Mouse (Mus musculus): ENCODE results near the gene Myh7b. TPM values are rescaled to one million over a fixed set of nuclear protein-coding genes. Genes with fewer than 3 reads are reported as not detected.
A peak's percentile ranks its signal among the peaks of the same experiment; 100 is the strongest.

The Myh7b gene
- polyA plus RNA-seq, 1 experiment from 2014 or later: 0.53 TPM

GRCm38 (mm10) chr2:155611834-155612550 lies 980 bp downstream of the Myh7b start:
- Histone ChIP-seq H3K4me1 (peaks cover 20% of the 10 kb centered on the region), H3K9me3 (replicated peaks) (no peaks in the 10 kb centered on the region), H3K27ac (replicated peaks) (no peak overlapping the region), H3K4me3 (no peak overlapping the region), H3K27me3 (ENCODE audit: low read depth, poor library complexity, severe bottlenecking) (peaks cover 27% of the 10 kb centered on the region), H3K36me3 (no peaks in the 10 kb centered on the region)
- WGBS: 90% methylated on average over 9 of the region's 9 CpGs
- no peak for DNase-seq (ENCODE audit: low spot score)

- WGBS: 4% methylated on average over 20 of the region's 20 CpGs
- Histone ChIP-seq H3K9me3 (replicated peaks) (no peaks in the 10 kb centered on the region), H3K36me3 (no peaks in the 10 kb centered on the region), H3K4me1 (peaks cover 20% of the 10 kb centered on the region), H3K4me3 (peak overlapping the region; percentile 50), H3K27me3 (ENCODE audit: low read depth, poor library complexity, severe bottlenecking) (peaks cover 27% of the 10 kb centered on the region), H3K27ac (replicated peaks) (peak overlapping the region; percentile 64)
- peak; percentile 45 for DNase-seq (ENCODE audit: low spot score)
Measured at GRCm38 (mm10) chr2:155613326-155613755, 2.3 kb downstream of the Myh7b start.

GRCm38 (mm10) chr2:155613953-155614352 lies 2.9 kb downstream of the Myh7b start:
- Histone ChIP-seq H3K27ac (replicated peaks) (no peak overlapping the region), H3K9me3 (replicated peaks) (no peaks in the 10 kb centered on the region), H3K27me3 (ENCODE audit: low read depth, poor library complexity, severe bottlenecking) (peaks cover 27% of the 10 kb centered on the region), H3K4me1 (peaks cover 20% of the 10 kb centered on the region), H3K36me3 (no peaks in the 10 kb centered on the region), H3K4me3 (peak overlapping the region; percentile 50; the same call in 1 of the 2 replicates)
- DNase-seq (ENCODE audit: low spot score): no peak
- 74% methylated on average over 8 of the region's 8 CpGs for WGBS

DNA sequence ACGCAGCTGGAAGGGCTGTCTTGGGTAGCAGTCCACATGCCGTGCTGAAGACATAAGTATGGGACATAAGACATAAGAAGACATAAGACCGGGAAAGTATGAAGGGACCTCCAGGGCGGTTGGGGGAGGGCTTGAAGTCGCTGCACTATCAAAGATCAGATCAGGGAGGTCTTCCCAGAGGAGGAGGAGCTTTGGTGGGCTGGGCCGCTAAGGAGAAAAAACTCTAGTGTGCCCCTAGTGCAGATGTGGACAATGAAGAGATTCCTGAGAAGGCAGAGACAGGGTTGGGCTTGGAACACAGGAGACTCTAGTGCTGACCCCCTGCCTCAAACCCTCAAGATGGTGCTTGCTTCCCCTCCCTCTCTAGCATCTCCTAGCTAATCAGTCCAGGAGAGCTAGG lies 6.0 kb downstream of the Myh7b start:
- no peak overlapping the region for H3K27ac ChIP-seq (replicated peaks)
- no peak for DNase-seq (ENCODE audit: low spot score)
- no peaks in the 10 kb centered on the region for H3K36me3 ChIP-seq
- H3K9me3 ChIP-seq (replicated peaks): no peaks in the 10 kb centered on the region
- H3K27me3 ChIP-seq (ENCODE audit: low read depth, poor library complexity, severe bottlenecking): peaks cover 30% of the 10 kb centered on the region
- H3K4me1 ChIP-seq: peaks cover 20% of the 10 kb centered on the region
- no peak overlapping the region for H3K4me3 ChIP-seq
- 58% methylated on average over 6 of the region's 6 CpGs for WGBS

DNA sequence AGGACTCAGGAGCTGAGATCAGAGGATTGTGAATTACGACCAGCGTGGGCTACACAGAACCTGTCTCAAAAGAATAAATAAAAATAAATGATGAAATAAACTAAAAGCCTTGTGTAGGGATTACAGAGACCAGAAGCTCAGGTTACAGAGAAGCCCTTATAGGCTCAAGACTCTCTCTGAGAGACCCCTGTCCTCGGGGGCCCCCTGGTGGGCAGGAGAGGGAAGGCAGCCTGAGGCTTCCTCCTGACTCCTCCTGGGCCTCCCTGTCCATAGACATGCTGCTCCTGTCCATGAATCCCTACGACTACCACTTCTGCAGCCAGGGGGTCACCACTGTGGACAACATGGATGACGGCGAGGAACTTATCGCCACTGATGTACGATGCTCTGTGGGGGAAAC lies 8.8 kb downstream of the Myh7b start:
- peaks cover 22% of the 10 kb centered on the region; the same call in 1 of the 2 replicates for H3K27me3 ChIP-seq (ENCODE audit: low read depth, poor library complexity, severe bottlenecking)
- H3K4me3 ChIP-seq: no peak overlapping the region
- peak; percentile 87 for DNase-seq (ENCODE audit: low spot score)
- H3K36me3 ChIP-seq: no peaks in the 10 kb centered on the region
- 21% methylated on average over 8 of the region's 8 CpGs for WGBS
- H3K4me1 ChIP-seq: peaks cover 12% of the 10 kb centered on the region
- H3K27ac ChIP-seq (replicated peaks): no peak overlapping the region
- H3K9me3 ChIP-seq (replicated peaks): no peaks in the 10 kb centered on the region

DNA sequence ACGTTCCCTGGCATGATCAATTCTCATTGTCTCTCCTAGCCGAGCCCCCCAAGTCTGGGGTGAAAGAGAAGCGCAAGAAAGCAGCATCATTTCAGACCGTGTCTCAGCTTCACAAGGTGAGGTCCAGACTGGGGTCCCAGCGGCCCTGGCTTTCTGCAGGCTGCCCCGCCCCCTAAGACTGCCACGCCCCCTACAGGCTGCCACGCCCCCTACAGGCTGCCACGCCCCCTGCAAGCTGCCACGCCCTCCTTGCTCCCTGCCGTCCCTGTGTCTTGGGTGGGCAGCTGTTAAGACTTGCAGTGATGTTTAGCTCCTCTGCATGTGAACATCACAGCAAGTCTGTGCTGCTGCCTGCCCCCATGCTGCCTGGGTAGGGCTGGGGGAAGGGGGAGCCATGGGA lies 11.6 kb downstream of the Myh7b start:
- Histone ChIP-seq H3K36me3 (no peaks in the 10 kb centered on the region), H3K27ac (replicated peaks) (no peak overlapping the region), H3K4me1 (peaks cover 20% of the 10 kb centered on the region), H3K9me3 (replicated peaks) (no peaks in the 10 kb centered on the region), H3K4me3 (no peak overlapping the region), H3K27me3 (ENCODE audit: low read depth, poor library complexity, severe bottlenecking) (peaks cover 46% of the 10 kb centered on the region)
- 30% methylated on average over 11 of the region's 11 CpGs for WGBS
- no peak for DNase-seq (ENCODE audit: low spot score)

DNA sequence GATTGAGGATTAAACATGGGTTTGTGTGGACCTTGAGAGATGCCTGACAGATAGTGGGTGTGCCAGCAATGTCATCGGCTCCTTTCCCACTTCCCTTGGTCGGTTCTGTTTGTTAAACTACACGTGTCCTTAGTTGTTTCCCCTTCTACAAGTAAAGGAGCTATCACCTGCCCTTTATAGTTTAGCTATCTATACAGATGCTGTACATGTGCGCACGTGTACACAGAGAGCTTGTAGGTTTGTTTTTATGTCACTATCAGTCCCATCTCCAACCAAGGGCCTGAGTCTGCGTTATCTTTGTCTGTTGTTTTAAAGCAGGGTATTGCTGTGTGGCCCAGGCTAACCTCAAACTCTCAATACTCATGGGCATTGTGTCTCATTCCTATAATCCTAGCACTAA lies 13.0 kb downstream of the Myh7b start:
- DNase-seq (ENCODE audit: low spot score): no peak
- peaks cover 60% of the 10 kb centered on the region for H3K27me3 ChIP-seq (ENCODE audit: low read depth, poor library complexity, severe bottlenecking)
- no peaks in the 10 kb centered on the region for H3K9me3 ChIP-seq (replicated peaks)
- 91% methylated on average over 6 of the region's 6 CpGs for WGBS
- H3K4me1 ChIP-seq: peaks cover 27% of the 10 kb centered on the region
- no peaks in the 10 kb centered on the region for H3K36me3 ChIP-seq
- H3K4me3 ChIP-seq: no peak overlapping the region
- H3K27ac ChIP-seq (replicated peaks): no peak overlapping the region

DNA sequence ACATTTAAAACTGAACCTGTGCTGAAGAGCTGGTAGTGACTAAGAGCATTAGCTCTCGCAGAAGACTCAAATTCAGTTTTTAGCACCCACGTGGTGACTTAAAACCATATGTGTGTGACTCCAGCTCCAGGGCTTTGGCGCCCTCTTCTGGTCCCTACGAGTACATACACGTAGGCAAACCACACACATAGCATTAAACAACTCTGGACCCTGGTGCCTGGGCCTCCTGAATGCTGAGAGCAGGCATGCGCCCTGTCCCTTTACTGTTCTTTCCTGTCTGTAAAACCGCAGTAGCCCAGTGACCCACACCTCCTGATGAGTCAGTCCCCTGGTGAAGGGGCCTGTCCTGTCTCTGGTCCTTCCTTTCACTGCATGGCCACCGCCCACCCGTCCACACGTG lies 13.7 kb downstream of the Myh7b start:
- WGBS: 39% methylated on average over 10 of the region's 10 CpGs
- Histone ChIP-seq H3K36me3 (no peaks in the 10 kb centered on the region), H3K4me1 (peaks cover 31% of the 10 kb centered on the region), H3K27ac (replicated peaks) (no peak overlapping the region), H3K9me3 (replicated peaks) (no peaks in the 10 kb centered on the region), H3K4me3 (no peak overlapping the region), H3K27me3 (ENCODE audit: low read depth, poor library complexity, severe bottlenecking) (peaks cover 67% of the 10 kb centered on the region)
- DNase-seq (ENCODE audit: low spot score): peak; percentile 36

DNA sequence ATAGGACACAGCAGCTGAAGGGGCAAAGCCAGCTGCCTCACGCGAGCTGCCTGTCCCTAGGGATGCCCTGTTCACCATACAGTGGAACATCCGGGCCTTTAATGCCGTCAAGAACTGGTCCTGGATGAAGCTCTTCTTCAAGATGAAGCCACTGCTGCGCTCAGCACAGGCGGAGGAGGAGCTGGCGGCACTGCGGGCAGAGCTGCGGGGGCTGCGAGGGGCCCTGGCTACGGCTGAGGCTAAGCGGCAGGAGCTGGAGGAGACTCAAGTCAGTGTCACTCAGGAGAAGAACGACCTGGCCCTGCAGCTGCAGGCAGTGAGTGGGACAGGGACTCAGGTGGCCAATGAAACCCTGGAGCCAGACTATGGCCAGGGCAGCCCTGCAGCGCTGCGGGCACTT lies 15.3 kb downstream of the Myh7b start:
- no peak overlapping the region for H3K4me3 ChIP-seq
- no peak overlapping the region for H3K27ac ChIP-seq (replicated peaks)
- WGBS: 51% methylated on average over 15 of the region's 15 CpGs
- peaks cover 77% of the 10 kb centered on the region for H3K27me3 ChIP-seq (ENCODE audit: low read depth, poor library complexity, severe bottlenecking)
- no peaks in the 10 kb centered on the region for H3K9me3 ChIP-seq (replicated peaks)
- peaks cover 43% of the 10 kb centered on the region for H3K4me1 ChIP-seq
- peaks cover 6% of the 10 kb centered on the region; the same call in 1 of the 2 replicates for H3K36me3 ChIP-seq
- DNase-seq (ENCODE audit: low spot score): no peak

DNA sequence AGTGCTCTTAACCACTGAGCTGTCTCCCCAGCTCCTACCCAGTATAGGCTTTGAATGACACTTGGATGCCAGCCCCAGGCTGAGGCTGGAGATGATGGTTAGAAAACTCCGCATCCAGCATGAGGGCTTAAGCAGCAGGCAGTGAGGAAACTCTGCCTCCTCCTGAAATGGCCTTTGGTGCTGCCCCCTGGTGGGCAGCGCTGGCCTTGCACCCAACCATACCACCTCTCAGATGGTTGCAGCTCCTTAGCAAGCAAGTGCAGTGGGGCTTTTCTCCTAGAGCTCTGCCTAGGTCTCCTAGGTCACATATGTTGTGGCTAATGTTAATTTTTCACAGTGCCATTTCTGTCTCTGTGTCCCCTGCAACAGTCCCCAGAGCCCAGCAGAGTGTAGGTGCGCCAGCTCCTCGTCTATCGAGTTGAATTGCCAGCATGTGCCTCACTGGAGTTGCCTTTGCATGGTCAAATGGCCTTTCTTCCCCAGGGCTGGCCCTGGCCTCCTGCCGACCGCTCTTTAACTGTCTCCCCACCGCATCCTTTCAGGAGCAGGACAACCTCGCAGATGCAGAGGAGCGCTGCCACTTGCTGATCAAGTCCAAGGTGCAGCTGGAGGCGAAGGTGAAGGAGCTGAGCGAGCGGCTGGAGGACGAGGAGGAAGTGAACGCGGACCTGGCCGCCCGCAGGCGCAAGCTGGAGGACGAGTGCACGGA lies 16.2 kb downstream of the Myh7b start:
- peaks cover 50% of the 10 kb centered on the region for H3K4me1 ChIP-seq
- H3K36me3 ChIP-seq: peaks cover 14% of the 10 kb centered on the region
- peak; percentile 83 for DNase-seq (ENCODE audit: low spot score)
- WGBS: 49% methylated on average over 21 of the region's 21 CpGs
- H3K27ac ChIP-seq (replicated peaks): no peak overlapping the region
- H3K4me3 ChIP-seq: no peak overlapping the region
- H3K27me3 ChIP-seq (ENCODE audit: low read depth, poor library complexity, severe bottlenecking): peaks cover 86% of the 10 kb centered on the region
- H3K9me3 ChIP-seq (replicated peaks): no peaks in the 10 kb centered on the region

GRCm38 (mm10) chr2:155628112-155628511 lies 17.1 kb downstream of the Myh7b start:
- DNase-seq (ENCODE audit: low spot score): no peak
- peaks cover 48% of the 10 kb centered on the region for H3K4me1 ChIP-seq
- WGBS: 80% methylated on average over 9 of the region's 9 CpGs

GRCm38 (mm10) chr2:155628519-155628918 lies 17.5 kb downstream of the Myh7b start:
- H3K4me3 ChIP-seq: peak overlapping the region; percentile 55
- peaks cover 27% of the 10 kb centered on the region for H3K36me3 ChIP-seq
- H3K4me1 ChIP-seq: peaks cover 48% of the 10 kb centered on the region
- H3K9me3 ChIP-seq (replicated peaks): no peaks in the 10 kb centered on the region
- WGBS: 72% methylated on average over 13 of the region's 13 CpGs
- no peak overlapping the region for H3K27ac ChIP-seq (replicated peaks)
- no peak for DNase-seq (ENCODE audit: low spot score)
- peaks cover 91% of the 10 kb centered on the region for H3K27me3 ChIP-seq (ENCODE audit: low read depth, poor library complexity, severe bottlenecking)

More at GRCm38 (mm10) chr2:155628112-155628511, 17.1 kb downstream of the Myh7b start:
- Histone ChIP-seq H3K9me3 (replicated peaks) (no peaks in the 10 kb centered on the region), H3K36me3 (peaks cover 23% of the 10 kb centered on the region), H3K4me3 (no peak overlapping the region), H3K27ac (replicated peaks) (no peak overlapping the region), H3K27me3 (ENCODE audit: low read depth, poor library complexity, severe bottlenecking) (peaks cover 89% of the 10 kb centered on the region)

GRCm38 (mm10) chr2:155629231-155629661 lies 18.2 kb downstream of the Myh7b start:
- WGBS: under 1% methylated on average over 35 of the region's 35 CpGs
- Histone ChIP-seq H3K27ac (replicated peaks) (peak overlapping the region; percentile 71), H3K4me1 (peaks cover 48% of the 10 kb centered on the region)

More at GRCm38 (mm10) chr2:155629231-155629661, 18.2 kb downstream of the Myh7b start:
- Histone ChIP-seq H3K36me3 (peaks cover 35% of the 10 kb centered on the region), H3K9me3 (replicated peaks) (no peaks in the 10 kb centered on the region), H3K27me3 (ENCODE audit: low read depth, poor library complexity, severe bottlenecking) (peaks cover 93% of the 10 kb centered on the region), H3K4me3 (peak overlapping the region; percentile 55)
- peak; percentile 59 for DNase-seq (ENCODE audit: low spot score)

Data from midbrain, embryonic 10.5 days (tissue).